Mouse (Mus musculus) cerebellum, adult 11-12 months (tissue): ENCODE measurements around the gene Olfr103.

ENCODE experiments used
- DNase-seq: peaks from one replicate; pipeline ENCODE4 v3.0.0; 2022

Gene Olfr103

DNA sequence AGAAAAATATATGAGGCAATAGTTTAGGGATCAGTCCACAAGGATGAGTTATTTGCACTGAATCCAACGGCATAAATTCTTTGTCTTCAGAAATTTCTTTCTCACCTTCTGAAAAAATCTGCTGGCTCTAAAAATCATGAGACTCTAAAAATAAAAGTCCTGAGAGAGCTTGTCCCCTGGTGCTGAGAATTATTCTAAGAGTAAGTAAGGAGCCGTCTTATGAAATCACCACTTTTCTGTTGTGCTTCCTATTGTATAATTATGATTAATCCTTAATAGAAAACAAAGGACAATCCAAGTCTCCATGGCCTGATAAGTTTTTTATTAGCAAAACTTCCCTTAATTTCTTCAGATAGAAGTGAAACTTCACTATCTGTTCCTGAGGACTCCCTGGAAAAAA lies at the start of gene Olfr103:
Olfr103 (minus strand) TSS at position 101 of the 400 bp plus-strand sequence.
- DNase-seq: no peak

DNA sequence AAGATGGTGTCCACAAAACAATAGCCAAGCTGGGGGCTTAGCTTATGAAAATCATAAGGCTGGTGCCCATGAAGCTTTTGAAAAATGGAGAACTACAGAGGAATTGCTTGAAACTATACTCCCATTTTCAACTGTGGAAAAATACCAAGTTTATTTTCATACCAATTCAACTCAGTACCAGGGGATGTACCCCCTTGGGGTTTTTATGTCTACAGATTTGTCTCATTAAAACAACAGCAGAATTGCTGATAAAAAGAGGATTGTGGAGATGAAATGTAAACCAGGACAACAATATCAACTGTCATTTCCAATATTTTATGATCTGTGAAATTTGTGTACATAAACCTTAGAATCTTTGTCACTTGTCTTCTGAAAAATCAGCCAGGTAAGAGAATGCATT lies 39.2 kb upstream of the Olfr103 start, which contains the start of gene Olfr105-ps:
Olfr105-ps (plus strand) TSS at position 301 of the 400 bp plus-strand sequence.
- no peak for DNase-seq

DNA sequence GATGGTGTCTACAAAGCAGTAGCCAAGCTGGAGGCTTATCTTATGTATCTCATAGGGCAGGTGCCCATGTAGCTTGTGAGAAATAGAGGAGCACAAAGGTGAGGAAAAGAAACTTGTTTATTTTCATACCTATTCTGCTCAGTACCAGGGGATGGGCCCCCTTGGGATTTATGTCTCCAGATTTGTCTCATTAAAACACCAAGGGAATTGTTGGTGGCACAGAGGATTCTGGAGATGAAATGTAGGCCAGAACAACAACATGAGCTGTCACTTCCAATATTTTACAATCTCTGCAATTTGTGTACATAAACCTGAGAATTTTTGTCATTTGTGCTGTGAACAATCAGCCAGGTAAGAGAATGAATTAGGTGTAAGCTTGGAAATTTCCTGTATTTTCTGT lies 19.8 kb upstream of the Olfr103 start, which contains the start of gene Olfr104-ps:
Olfr104-ps (plus strand) TSS at position 301 of the 400 bp plus-strand sequence.
- DNase-seq: no peak

DNA sequence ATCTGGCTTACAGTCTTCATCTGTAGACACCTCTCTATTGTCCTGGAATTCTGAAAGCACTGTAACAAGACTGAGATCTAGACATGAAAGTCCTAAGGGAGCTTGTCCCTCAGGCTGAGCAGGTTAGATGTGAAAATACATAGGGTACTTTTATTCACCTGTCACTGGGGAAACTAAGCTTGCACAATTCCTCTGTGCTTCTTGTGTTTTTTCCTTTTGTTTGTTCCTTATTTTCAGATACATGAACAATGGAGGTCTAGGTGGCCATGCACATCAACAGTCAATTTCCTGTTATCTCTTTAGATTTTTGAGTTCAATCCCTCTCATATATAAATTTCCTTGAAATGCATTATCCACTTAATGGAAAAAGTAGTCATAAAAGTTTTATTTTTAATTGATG lies 22.5 kb downstream of the Olfr103 start, which contains the start of gene Olfr102:
Olfr102 (minus strand) TSS at position 101 of the 400 bp plus-strand sequence.
- DNase-seq: no peak

DNA sequence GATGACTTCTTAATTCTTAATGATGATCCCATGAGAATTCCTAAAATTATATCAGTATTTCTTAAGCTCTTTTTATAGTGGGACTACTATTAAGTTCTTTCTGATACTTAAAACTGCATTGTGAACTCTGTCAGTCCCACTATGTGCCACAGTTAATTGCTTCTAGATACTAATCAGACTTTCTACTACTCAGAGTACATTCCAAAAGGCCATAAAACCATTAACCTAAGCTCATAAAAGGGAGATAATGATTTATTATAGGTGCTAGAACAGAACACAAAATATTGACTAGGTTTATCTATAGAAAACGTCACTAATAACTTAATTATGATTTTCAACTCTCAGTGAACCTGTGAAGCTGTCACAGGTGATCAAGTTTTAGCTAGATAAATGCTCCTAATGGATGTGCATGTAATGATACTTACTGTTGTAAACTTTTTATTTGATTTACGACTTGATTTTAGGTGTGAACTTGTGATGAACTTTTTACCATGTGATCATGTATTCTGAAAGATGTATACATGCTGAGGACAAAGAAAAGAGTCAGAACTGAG lies 29.3 kb downstream of the Olfr103 start:
- DNase-seq: no peak

DNA sequence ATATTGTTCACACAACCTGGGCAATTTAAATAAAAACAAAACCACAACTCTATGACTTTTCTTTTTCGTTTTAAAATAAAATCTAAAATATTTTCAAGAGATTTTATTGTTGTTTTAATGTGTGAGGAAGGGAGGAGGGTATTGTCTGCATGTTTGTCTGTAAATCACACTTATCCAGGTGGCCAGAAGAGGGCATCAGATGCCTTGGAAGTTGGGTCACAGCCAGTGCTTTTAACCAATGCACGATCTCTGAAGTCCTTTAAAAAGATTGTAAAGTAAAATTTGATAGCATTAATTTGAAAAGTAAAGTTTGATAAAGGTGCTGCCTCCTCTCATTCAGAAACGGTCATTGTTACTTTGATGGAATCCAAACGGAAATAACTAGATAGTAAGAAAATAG lies 31.0 kb downstream of the Olfr103 start:
- DNase-seq: no peak

DNA sequence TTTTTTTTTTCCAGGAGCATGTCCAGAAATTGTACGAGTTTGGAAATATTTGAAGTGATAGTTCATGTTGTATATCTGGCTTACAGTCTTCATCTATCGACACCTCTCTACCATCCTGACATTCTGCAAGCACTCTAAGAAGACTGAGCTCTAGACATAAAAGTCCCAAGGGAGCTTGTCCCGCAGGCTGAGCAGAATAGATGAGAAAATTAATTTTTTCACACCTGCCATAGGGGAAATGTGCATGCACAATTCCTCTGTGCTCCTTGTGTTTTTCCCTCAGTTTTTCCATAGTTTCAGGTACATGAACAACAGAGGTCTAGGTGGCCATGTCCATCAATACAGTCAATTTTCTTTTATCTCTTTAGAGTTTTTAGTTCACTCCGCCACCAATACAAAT lies 35.3 kb downstream of the Olfr103 start, which contains the start of gene Olfr101:
Olfr101 (minus strand) TSS at position 101 of the 400 bp plus-strand sequence.
- no peak for DNase-seq
